Mouse (Mus musculus): ENCODE data around the gene Cox17. TPM values are rescaled to one million over a fixed set of nuclear protein-coding genes. Genes with fewer than 3 reads are reported as not detected.

Gene Cox17
- polyA plus RNA-seq, 1 experiment from 2014 or later, result 97.1 TPM

Other genes with a start within 250 kb of the Cox17 start
- gene Nr1i2, start 52.2 kb upstream of the Cox17 start, polyA plus RNA-seq (2014; fragmentation: Nextera tagmentation; extraction: Ambion mirVana), result not detected in 2 replicates
- 1.2 and 1.5 TPM in 2 replicates for gene Maats1, start 4.8 kb upstream of the Cox17 start, polyA plus RNA-seq (2014; fragmentation: Nextera tagmentation; extraction: Ambion mirVana)
- not detected in 2 replicates for gene Gm21987, start within 50 bp of the Cox17 start, polyA plus RNA-seq (2014; fragmentation: Nextera tagmentation; extraction: Ambion mirVana)
- gene Popdc2, start 15.2 kb downstream of the Cox17 start, polyA plus RNA-seq (2014; fragmentation: Nextera tagmentation; extraction: Ambion mirVana), result 0.24 and 0.26 TPM in 2 replicates
- 0.32 and 0.38 TPM in 2 replicates for gene Pla1a, start 86.2 kb downstream of the Cox17 start, polyA plus RNA-seq (2014; fragmentation: Nextera tagmentation; extraction: Ambion mirVana)
- 136 and 146 TPM in 2 replicates for gene Adprh, start 105.7 kb downstream of the Cox17 start, polyA plus RNA-seq (2014; fragmentation: Nextera tagmentation; extraction: Ambion mirVana)
- gene Cd80, start 108.6 kb downstream of the Cox17 start, polyA plus RNA-seq (2014; fragmentation: Nextera tagmentation; extraction: Ambion mirVana), result 0.64 and 0.88 TPM in 2 replicates
- 25.0 and 29.8 TPM in 2 replicates for gene Timmdc1, start 175.7 kb downstream of the Cox17 start, polyA plus RNA-seq (2014; fragmentation: Nextera tagmentation; extraction: Ambion mirVana)
- 53.6 and 54.1 TPM in 2 replicates for gene Poglut1, start 203.3 kb downstream of the Cox17 start, polyA plus RNA-seq (2014; fragmentation: Nextera tagmentation; extraction: Ambion mirVana)
- 33.2 and 45.9 TPM in 2 replicates for gene Tmem39a, start 211.7 kb downstream of the Cox17 start, polyA plus RNA-seq (2014; fragmentation: Nextera tagmentation; extraction: Ambion mirVana)